Mouse (Mus musculus) skeletal muscle tissue, postnatal 0 days (tissue): Measurements from ENCODE around the gene Olfr585. TPM values are rescaled to one million over a fixed set of nuclear protein-coding genes. Genes with fewer than 3 reads are reported as not detected.

ENCODE experiments used
- polyA plus RNA-seq: library from polyadenylated mRNA; unstranded; fragments of >200 nt; fragmentation: Nextera tagmentation; extraction: Ambion mirVana; gene quantifications from 2 replicates; pipeline ENCODE4 v1.2.1, GENCODE M21; 2015

The Olfr585 gene
- not detected in 2 replicates for polyA plus RNA-seq

GRCm38 (mm10) chr7:103097420-103097819 is at the start of gene Olfr585:
TSS of gene Olfr585 (plus strand) at chr7:103097720.

DNA sequence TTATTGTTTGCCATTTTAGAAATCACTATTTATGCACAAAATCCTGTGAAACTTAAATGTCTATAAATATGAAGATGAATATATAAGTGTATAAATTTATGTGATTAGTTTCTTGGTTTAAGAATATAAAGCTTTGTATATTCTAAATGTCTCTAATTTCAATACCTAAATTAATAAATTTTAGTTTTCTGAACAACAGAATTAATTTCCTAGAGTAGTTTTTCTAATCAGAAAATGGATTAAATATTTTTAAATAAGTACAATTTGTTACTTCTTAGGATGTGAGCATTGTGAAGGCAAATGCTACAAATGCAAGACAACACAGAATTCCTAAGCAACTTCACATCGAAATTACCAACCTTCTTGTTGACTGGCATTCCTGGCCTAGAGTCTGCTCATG is 46.5 kb upstream of the Olfr585 start, which contains the start of gene Olfr583:
Gene Olfr583 (plus strand): TSS at position 301 of the 400 bp plus-strand sequence.

GRCm38 (mm10) chr7:103081585-103081984 is 15.9 kb upstream of the Olfr585 start, which contains the start of gene Olfr584:
TSS of gene Olfr584 (plus strand) at chr7:103081885.

DNA sequence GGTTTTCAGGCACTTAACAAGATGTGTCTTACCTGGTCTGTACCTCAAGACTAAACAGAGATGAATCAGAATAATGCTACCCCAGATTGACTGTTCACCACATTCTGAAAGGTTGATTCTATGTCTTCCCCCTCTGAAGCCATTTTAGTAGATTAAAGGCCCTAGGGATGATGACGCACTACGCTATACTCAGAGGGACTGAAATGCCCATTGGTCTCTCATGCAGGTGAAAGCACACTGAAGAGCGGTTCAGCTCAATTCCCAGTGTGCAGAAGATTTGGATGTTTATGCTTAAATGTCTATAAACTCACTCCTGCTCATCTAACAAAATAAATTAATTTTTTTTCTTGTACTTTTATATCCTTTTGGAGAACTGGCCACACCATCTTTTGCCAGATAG is 28.0 kb downstream of the Olfr585 start, which contains the start of gene Olfr586:
Gene Olfr586 (minus strand): TSS at position 101 of the 400 bp plus-strand sequence.

GRCm38 (mm10) chr7:103140579-103140978 is 43.1 kb downstream of the Olfr585 start, which contains the start of gene Olfr588-ps1:
TSS of gene Olfr588-ps1 (plus strand) at chr7:103140879.

Other genes with a start within 250 kb of the Olfr585 start
- gene Olfr566, start 239.0 kb upstream of the Olfr585 start, polyA plus RNA-seq: 0.15 TPM in 1 of 2 replicates, not detected in the other
- gene Olfr568, start 220.6 kb upstream of the Olfr585 start, polyA plus RNA-seq: not detected in 2 replicates
- gene Olfr569, start 206.8 kb upstream of the Olfr585 start, polyA plus RNA-seq: not detected in 2 replicates
- not detected in 2 replicates for gene Olfr570, start 203.1 kb upstream of the Olfr585 start, polyA plus RNA-seq
- not detected in 2 replicates for gene Olfr571, start 180.2 kb upstream of the Olfr585 start, polyA plus RNA-seq
- not detected in 2 replicates for gene Olfr572, start 173.3 kb upstream of the Olfr585 start, polyA plus RNA-seq
- gene Olfr573-ps1, start 155.1 kb upstream of the Olfr585 start, polyA plus RNA-seq: not detected in 2 replicates
- not detected in 2 replicates for gene Olfr574, start 149.3 kb upstream of the Olfr585 start, polyA plus RNA-seq
- not detected in 2 replicates for gene Olfr575, start 138.9 kb upstream of the Olfr585 start, polyA plus RNA-seq
- not detected in 2 replicates for gene Olfr576, start 135.1 kb upstream of the Olfr585 start, polyA plus RNA-seq
- gene Olfr577, start 121.8 kb upstream of the Olfr585 start, polyA plus RNA-seq: not detected in 2 replicates
- not detected in 2 replicates for gene Olfr578, start 108.4 kb upstream of the Olfr585 start, polyA plus RNA-seq
- gene Olfr582, start 59.7 kb upstream of the Olfr585 start, polyA plus RNA-seq: not detected in 2 replicates
- gene Olfr583, start 46.4 kb upstream of the Olfr585 start, polyA plus RNA-seq: not detected in 2 replicates
- gene Olfr584, start 15.8 kb upstream of the Olfr585 start, polyA plus RNA-seq: not detected in 2 replicates
- gene Olfr586, start 27.9 kb downstream of the Olfr585 start, polyA plus RNA-seq: not detected in 2 replicates
- gene Olfr588-ps1, start 43.2 kb downstream of the Olfr585 start, polyA plus RNA-seq: not detected in 2 replicates
- not detected in 2 replicates for gene Olfr589, start 58.6 kb downstream of the Olfr585 start, polyA plus RNA-seq
- gene Olfr591, start 80.6 kb downstream of the Olfr585 start, polyA plus RNA-seq: not detected in 2 replicates
- gene Olfr592, start 87.1 kb downstream of the Olfr585 start, polyA plus RNA-seq: not detected in 2 replicates
- not detected in 2 replicates for gene Olfr593, start 114.1 kb downstream of the Olfr585 start, polyA plus RNA-seq
- not detected in 2 replicates for gene Olfr594, start 119.3 kb downstream of the Olfr585 start, polyA plus RNA-seq
- gene Usp17ld, start 154.8 kb downstream of the Olfr585 start, polyA plus RNA-seq: not detected in 2 replicates
- not detected in 2 replicates for gene Olfr596, start 207.9 kb downstream of the Olfr585 start, polyA plus RNA-seq
- gene Olfr597, start 218.6 kb downstream of the Olfr585 start, polyA plus RNA-seq: not detected in 2 replicates
- not detected in 2 replicates for gene Olfr598, start 225.8 kb downstream of the Olfr585 start, polyA plus RNA-seq
- gene Olfr599, start 238.2 kb downstream of the Olfr585 start, polyA plus RNA-seq: not detected in 2 replicates